Mouse (Mus musculus) effector memory CD4-positive, alpha-beta T cell, adult 7 months (primary cell): Measurements from ENCODE around the gene Gm17349. TPM values are rescaled to one million over a fixed set of nuclear protein-coding genes. Genes with fewer than 3 reads are reported as not detected.

Experiments
- polyA plus RNA-seq: library from polyadenylated mRNA; unstranded; fragments of 100-300 nt; shearing (Covaris generic); gene quantifications from one replicate; pipeline ENCODE4 v1.2.1, GENCODE M21; 2017

Gm17349 gene
- not detected for polyA plus RNA-seq

GRCm38 (mm10) chr15:99705440-99706048 is at the start of gene Gm17349:
Gene Gm17349, minus strand, starts transcription at chr15:99705490.

GRCm38 (mm10) chr15:99725341-99726155 is 20.3 kb upstream of the Gm17349 start, which contains the start of gene Cox14:
Gene Cox14, plus strand, starts transcription at chr15:99725618.

GRCm38 (mm10) chr15:99717386-99718334 is 12.4 kb upstream of the Gm17349 start, which contains the start of gene Gpd1:
Gene Gpd1, plus strand, starts transcription at chr15:99717515.

GRCm38 (mm10) chr15:99701999-99702900 is 3.0 kb downstream of the Gm17349 start, which contains the start of gene Smarcd1:
Gene Smarcd1, plus strand, starts transcription at chr15:99702129.

GRCm38 (mm10) chr15:99670154-99670821 is 35.0 kb downstream of the Gm17349 start, which contains the start of gene Asic1:
Gene Asic1, plus strand, starts transcription at chr15:99670368.

Other genes starting within 250 kb of the Gm17349 start
- gene Nckap5l, start 247.7 kb downstream of the Gm17349 start, polyA plus RNA-seq, result 8.0 TPM
- 10.3 TPM for gene Bcdin3d, start 230.8 kb downstream of the Gm17349 start, polyA plus RNA-seq
- gene Faim2, start 177.3 kb downstream of the Gm17349 start, polyA plus RNA-seq, result not detected
- gene Aqp2, start 126.4 kb downstream of the Gm17349 start, polyA plus RNA-seq, result not detected
- not detected for gene Aqp5, start 114.7 kb downstream of the Gm17349 start, polyA plus RNA-seq
- not detected for gene Aqp6, start 104.1 kb downstream of the Gm17349 start, polyA plus RNA-seq
- 17.6 TPM for gene Racgap1, start 53.8 kb downstream of the Gm17349 start, polyA plus RNA-seq
- 0.29 TPM for gene Asic1, start 35.1 kb downstream of the Gm17349 start, polyA plus RNA-seq
- gene Smarcd1, start 3.4 kb downstream of the Gm17349 start, polyA plus RNA-seq, result 18.4 TPM
- gene Gpd1, start 12.0 kb upstream of the Gm17349 start, polyA plus RNA-seq, result 0.18 TPM
- 121 TPM for gene Cox14, start 20.1 kb upstream of the Gm17349 start, polyA plus RNA-seq
- gene Cers5, start 67.4 kb upstream of the Gm17349 start, polyA plus RNA-seq, result 70.8 TPM
- gene Lima1, start 170.0 kb upstream of the Gm17349 start, polyA plus RNA-seq, result 1.3 TPM